Mouse (Mus musculus): ENCODE measurements around the gene G430095P16Rik. TPM values are rescaled to one million over a fixed set of nuclear protein-coding genes. Genes with fewer than 3 reads are reported as not detected.

G430095P16Rik gene
- polyA plus RNA-seq, 1 experiment = 1.0 TPM

GRCm38 (mm10) chr8:84742171-84743053 lies 19.6 kb downstream of the G430095P16Rik start:
- no peak for DNase-seq (ENCODE audit: low spot score)

- no peak for DNase-seq (ENCODE audit: low spot score)
Observed at GRCm38 (mm10) chr8:84743054-84743415, 20.2 kb downstream of the G430095P16Rik start.

- no peak for DNase-seq (ENCODE audit: low spot score)
Observed at GRCm38 (mm10) chr8:84743517-84744420, 21.0 kb downstream of the G430095P16Rik start.

- no peak for DNase-seq (ENCODE audit: low spot score)
Observed at GRCm38 (mm10) chr8:84745032-84745925, 22.5 kb downstream of the G430095P16Rik start.

GRCm38 (mm10) chr8:84749519-84749918 lies 26.7 kb downstream of the G430095P16Rik start:
- DNase-seq (ENCODE audit: low spot score) = no peak

- no peak for DNase-seq (ENCODE audit: low spot score)
Observed at GRCm38 (mm10) chr8:84752734-84753582, 30.2 kb downstream of the G430095P16Rik start.

- no peak for DNase-seq (ENCODE audit: low spot score)
Observed at GRCm38 (mm10) chr8:84757501-84757900, 34.7 kb downstream of the G430095P16Rik start.

- DNase-seq (ENCODE audit: low spot score) = no peak
Observed at GRCm38 (mm10) chr8:84758308-84758707, 35.5 kb downstream of the G430095P16Rik start.

- no peak for DNase-seq (ENCODE audit: low spot score)
Observed at GRCm38 (mm10) chr8:84759126-84759525, 36.3 kb downstream of the G430095P16Rik start.

- DNase-seq (ENCODE audit: low spot score) = no peak
Observed at GRCm38 (mm10) chr8:84759718-84760117, 36.9 kb downstream of the G430095P16Rik start.

- no peak for DNase-seq (ENCODE audit: low spot score)
Observed at GRCm38 (mm10) chr8:84760405-84760805, 37.6 kb downstream of the G430095P16Rik start.

- no peak for DNase-seq (ENCODE audit: low spot score)
Observed at GRCm38 (mm10) chr8:84760901-84761300, 38.1 kb downstream of the G430095P16Rik start.

GRCm38 (mm10) chr8:84764100-84764499 lies 41.3 kb downstream of the G430095P16Rik start:
- DNase-seq (ENCODE audit: low spot score) = no peak

GRCm38 (mm10) chr8:84764870-84765495 lies 42.2 kb downstream of the G430095P16Rik start:
- no peak for DNase-seq (ENCODE audit: low spot score)

- no peak for DNase-seq (ENCODE audit: low spot score)
Observed at GRCm38 (mm10) chr8:84765629-84766028, 42.8 kb downstream of the G430095P16Rik start.

GRCm38 (mm10) chr8:84766422-84766821 lies 43.6 kb downstream of the G430095P16Rik start:
- no peak for DNase-seq (ENCODE audit: low spot score)

- no peak for DNase-seq (ENCODE audit: low spot score)
Observed at GRCm38 (mm10) chr8:84767221-84767620, 44.4 kb downstream of the G430095P16Rik start.

- DNase-seq (ENCODE audit: low spot score) = no peak
Observed at GRCm38 (mm10) chr8:84768343-84769095, 45.7 kb downstream of the G430095P16Rik start.

- DNase-seq (ENCODE audit: low spot score) = no peak
Observed at GRCm38 (mm10) chr8:84769324-84769723, 46.5 kb downstream of the G430095P16Rik start.

Measured in urinary bladder, adult 2 months (tissue).